Mouse (Mus musculus) ES-E14 (cell line): ENCODE data around the gene Dixdc1. TPM values are rescaled to one million over a fixed set of nuclear protein-coding genes. Genes with fewer than 3 reads are reported as not detected.

Experiments used
- DNase-seq: peaks from one replicate; pipeline ENCODE4 v3.0.0-alpha.2; 2013; ENCODE audit warnings: low read depth, low spot score
- H3K27ac ChIP-seq: 2 replicates; pipeline ENCODE4 v1.5.1; 2012; ENCODE audit warnings: low read depth, mild to moderate bottlenecking, low read length, moderate library complexity, mixed read lengths; ENCODE audit not compliant: poor library complexity, insufficient read depth, severe bottlenecking
- H3K36me3 ChIP-seq: 2 replicates; pipeline ENCODE4 v1.6.1; 2012; ENCODE audit warnings: mild to moderate bottlenecking, low read length, moderate library complexity, mixed read lengths; ENCODE audit not compliant: control insufficient read depth, poor library complexity, insufficient read depth, severe bottlenecking
- H3K4me1 ChIP-seq, 2 experiments: fragments of 150-350 bp in 1 of 2; sonication (generic) in 1 of 2; 2 replicates each; pipeline ENCODE4 v1.6.1; 2012; ENCODE audit warnings: low read length in 2 of 2, mild to moderate bottlenecking in 1 of 2, mixed read lengths in 1 of 2; ENCODE audit not compliant: control insufficient read depth in 2 of 2, insufficient read depth in 2 of 2, poor library complexity in 1 of 2
- H3K4me3 ChIP-seq, 2 experiments: fragments of 150-350 bp in 1 of 2; sonication (generic) in 1 of 2; 2 replicates each; pipeline ENCODE4 v1.5.1; 2012; ENCODE audit warnings: low read length in 2 of 2, low read depth in 1 of 2, mild to moderate bottlenecking in 1 of 2, mixed read lengths in 1 of 2; ENCODE audit not compliant: insufficient read depth in 1 of 2, poor library complexity in 1 of 2, severe bottlenecking in 1 of 2
- H3K9ac ChIP-seq: 2 replicates; pipeline ENCODE4 v1.6.1; 2012; ENCODE audit warnings: low read depth, mild to moderate bottlenecking, low read length, mixed read lengths; ENCODE audit not compliant: poor library complexity, insufficient read depth, severe bottlenecking
- H3K9me3 ChIP-seq: fragments of 150-350 bp; sonication (generic); 2 replicates; pipeline ENCODE4 v1.6.1; 2012; ENCODE audit warnings: low read depth, mild to moderate bottlenecking, low read length; ENCODE audit not compliant: control insufficient read depth, insufficient read depth
- CHD2 ChIP-seq: IDR thresholded peaks from 2 replicates; pipeline ENCODE4 v1.6.1; 2014; ENCODE audit warnings: mild to moderate bottlenecking, low read depth, low read length, inconsistent platforms
- HCFC1 ChIP-seq: IDR thresholded peaks from 2 replicates; pipeline ENCODE4 v1.6.1; 2012; ENCODE audit warnings: low read length, inconsistent platforms, borderline replicate concordance; ENCODE audit not compliant: insufficient read depth
- MAFK ChIP-seq: IDR thresholded peaks from 2 replicates; pipeline ENCODE4 v1.6.1; 2014; ENCODE audit warnings: mild to moderate bottlenecking, low read depth, low read length, inconsistent platforms; ENCODE audit not compliant: insufficient read depth
- ZC3H11A ChIP-seq: IDR thresholded peaks from 2 replicates; pipeline ENCODE4 v1.6.1; 2012; ENCODE audit warnings: low read depth, mild to moderate bottlenecking, inconsistent platforms, low read length, borderline replicate concordance
- ZNF384 ChIP-seq: IDR thresholded peaks from 2 replicates; pipeline ENCODE4 v1.6.1; 2012; ENCODE audit warnings: low read depth, low read length, inconsistent platforms
- in situ Hi-C, 2 experiments: fragments of 600-800 bp; cut with MboI; formaldehyde crosslinking; loops; one replicate each; pipeline ENCODE4 v1.15.1; 2025; ENCODE audit warnings: low sequenced_read_pairs in 2 of 2, inconsistent platforms in 1 of 2; ENCODE audit not compliant: unreplicated experiment in 2 of 2
- total RNA-seq: library from RNA; depleted of rRNA; stranded (reverse); fragments of 300-350 nt; gene quantifications from 2 replicates; pipeline ENCODE4 v1.2.3, GENCODE M21; 2012

The Dixdc1 gene
- total RNA-seq, 1 experiment = 4.1 TPM

- in situ Hi-C loops = no loop called here
- no peak overlapping the region for H3K4me3 ChIP-seq
- no peak for TF ChIP-seq MAFK
- TF ChIP-seq CHD2 = no peak
- no peak for TF ChIP-seq ZC3H11A
- TF ChIP-seq ZNF384 = no peak
- no peak for TF ChIP-seq HCFC1
- no peaks in the 10 kb centered on the region for H3K4me1 ChIP-seq
- no peak for DNase-seq
- H3K36me3 ChIP-seq = no peaks in the 10 kb centered on the region
- no peak overlapping the region for H3K27ac ChIP-seq
- H3K9ac ChIP-seq = no peak overlapping the region
- no peaks in the 10 kb centered on the region for H3K9me3 ChIP-seq
Measured at GRCm38 (mm10) chr9:50714188-50714587, 25.1 kb downstream of the Dixdc1 start.

- Histone ChIP-seq H3K9me3 (no peaks in the 10 kb centered on the region), H3K4me1 (no peaks in the 10 kb centered on the region), H3K4me3 (no peak overlapping the region), H3K9ac (no peak overlapping the region), H3K36me3 (no peaks in the 10 kb centered on the region), H3K27ac (no peak overlapping the region)
- in situ Hi-C loops = no loop called here
- TF ChIP-seq HCFC1 = no peak
- no peak for TF ChIP-seq MAFK
- no peak for TF ChIP-seq ZNF384
- no peak for TF ChIP-seq ZC3H11A
- no peak for TF ChIP-seq CHD2
- DNase-seq = no peak
Measured at GRCm38 (mm10) chr9:50711337-50711736, 28.0 kb downstream of the Dixdc1 start.

DNA sequence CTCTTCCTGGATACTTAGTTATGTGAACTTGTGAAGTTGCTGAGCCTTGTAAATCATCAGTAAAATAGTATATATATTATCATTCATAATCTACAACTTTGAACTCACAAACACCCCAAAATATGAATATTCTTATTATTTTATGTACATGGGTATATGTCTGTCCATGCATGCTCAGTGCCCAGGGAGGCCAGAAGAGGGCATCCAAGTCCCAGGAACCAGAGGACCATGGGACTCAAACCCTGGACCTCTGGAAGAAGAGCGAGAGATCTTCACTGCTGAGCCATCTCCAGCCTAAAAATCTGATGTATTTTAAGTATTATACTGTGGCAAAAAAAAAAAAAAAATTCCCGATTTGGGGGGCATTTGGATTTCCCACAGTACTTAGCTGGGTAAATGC, 30.2 kb downstream of the Dixdc1 start:
- TF ChIP-seq HCFC1 = no peak
- TF ChIP-seq ZNF384 = no peak
- no peak for TF ChIP-seq ZC3H11A
- no peak for TF ChIP-seq CHD2
- TF ChIP-seq MAFK = no peak
- no peak for DNase-seq
- Histone ChIP-seq H3K36me3 (no peaks in the 10 kb centered on the region), H3K27ac (no peak overlapping the region), H3K4me3 (no peak overlapping the region), H3K9me3 (no peaks in the 10 kb centered on the region), H3K4me1 (no peaks in the 10 kb centered on the region), H3K9ac (no peak overlapping the region)
- in situ Hi-C loops = no loop called here

DNA sequence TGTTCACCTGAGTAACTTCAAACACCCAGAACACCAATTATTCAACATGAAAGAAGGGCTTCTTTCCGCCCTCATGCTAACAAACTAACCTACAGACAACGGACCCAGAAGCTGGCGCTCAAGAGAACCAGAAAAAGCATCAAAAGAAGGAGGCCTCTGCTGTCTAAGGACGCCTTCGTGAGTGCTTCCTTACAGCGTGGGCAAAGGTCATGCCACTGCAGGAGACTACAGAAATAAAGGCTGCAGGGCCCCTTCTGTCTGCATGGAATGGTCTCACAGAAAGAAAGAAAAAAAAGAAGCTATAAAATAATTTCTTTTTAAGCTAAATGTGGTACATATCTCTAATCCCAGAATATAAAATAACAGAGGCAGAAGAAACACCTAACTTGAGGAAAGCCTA, 34.4 kb downstream of the Dixdc1 start:
- DNase-seq = no peak
- Histone ChIP-seq H3K36me3 (no peaks in the 10 kb centered on the region), H3K4me1 (no peaks in the 10 kb centered on the region), H3K9ac (no peak overlapping the region), H3K4me3 (no peak overlapping the region), H3K27ac (no peak overlapping the region), H3K9me3 (no peaks in the 10 kb centered on the region)
- TF ChIP-seq MAFK (no peak), ZC3H11A (no peak), HCFC1 (no peak), ZNF384 (no peak), CHD2 (no peak)
- in situ Hi-C loops = no loop called here
